In genomic region chr9:63140211-63140610, GRCm38 (mm10) we compare ENCODE assay signal across 21 mouse cellular contexts. TPM values are rescaled to one million over a fixed set of nuclear protein-coding genes. Genes with fewer than 3 reads are reported as not detected.
DNase-seq lines count a peak whose midpoint lies in the region; ATAC-seq and TF ChIP-seq lines count a peak whose summit lies in the region.
"Had no signal": no experiment of that assay in that cellular context is flagged by ENCODE, and none has a peak within 500 bp of the region (broad histone marks: within the 10 kb centered on the region; RNA-seq: fewer than 3 reads in every experiment).

No protein-coding gene starts in this region.

- H3K9ac ChIP-seq in forebrain, embryonic 11.5 days (ENCODE audit: low read length) = no peak overlapping the region
- no peak overlapping the region for H3K9ac ChIP-seq in neural tube, embryonic 11.5 days (ENCODE audit: low read length)
- no peak overlapping the region for H3K9ac ChIP-seq in limb, embryonic 11.5 days (ENCODE audit: low read length)
- H3K9ac ChIP-seq in stomach, postnatal 0 days (ENCODE audit: low read length) = no peak overlapping the region
- H3K9ac ChIP-seq: embryonic facial prominence, embryonic 15.5 days; forebrain, embryonic 13.5 days; heart, embryonic 12.5 days had no signal

- no peaks in the 10 kb centered on the region for H3K9me3 ChIP-seq in forebrain, embryonic 11.5 days (ENCODE audit: control insufficient read depth, low read length)
- no peaks in the 10 kb centered on the region for H3K9me3 ChIP-seq in forebrain, embryonic 10.5 days
- no peaks in the 10 kb centered on the region for H3K9me3 ChIP-seq in neural tube, embryonic 11.5 days (ENCODE audit: control insufficient read depth, low read length)
- no peaks in the 10 kb centered on the region for H3K9me3 ChIP-seq in limb, embryonic 11.5 days (ENCODE audit: control insufficient read depth, low read length)
- H3K9me3 ChIP-seq in stomach, postnatal 0 days (ENCODE audit: control insufficient read depth, low read length) = no peaks in the 10 kb centered on the region
- H3K9me3 ChIP-seq: embryonic facial prominence, embryonic 15.5 days; forebrain, embryonic 13.5 days; heart, embryonic 12.5 days had no signal

- no peak overlapping the region for H3K4me3 ChIP-seq in forebrain, embryonic 11.5 days (ENCODE audit: low read depth, low read length)
- no peak overlapping the region for H3K4me3 ChIP-seq in forebrain, embryonic 10.5 days
- H3K4me3 ChIP-seq in neural tube, embryonic 11.5 days (ENCODE audit: low read depth, low read length) = 0 out of 2 replicates have a peak overlapping the region, but pooled peaks have one; percentile 4
- no peak overlapping the region for H3K4me3 ChIP-seq in limb, embryonic 11.5 days (ENCODE audit: low read depth, low read length)
- 0 out of 2 replicates have a peak overlapping the region, but pooled peaks have one; percentile 8 for H3K4me3 ChIP-seq in stomach, postnatal 0 days (ENCODE audit: low read depth, low read length)
- H3K4me3 ChIP-seq: embryonic facial prominence, embryonic 15.5 days; forebrain, embryonic 13.5 days; heart, embryonic 12.5 days had no signal

- no peak for TF ChIP-seq CTCF in stomach, postnatal 0 days (IDR thresholded peaks at IDR 0.05; ENCODE audit: low read depth)

- WGBS in forebrain, embryonic 11.5 days = under 1% methylated on average over 9 of the region's 9 CpGs
- 1% methylated on average over 9 of the region's 9 CpGs for WGBS in forebrain, embryonic 10.5 days
- WGBS in neural tube, embryonic 11.5 days = 3% methylated on average over 9 of the region's 9 CpGs
- WGBS in limb, embryonic 11.5 days = 0% methylated on average over 9 of the region's 9 CpGs
- WGBS in stomach, postnatal 0 days = 5% methylated on average over 9 of the region's 9 CpGs

- no peak overlapping the region for H3K4me2 ChIP-seq in forebrain, embryonic 11.5 days (ENCODE audit: low read depth, low read length, severe bottlenecking)
- peak overlapping the region; percentile 22 for H3K4me2 ChIP-seq in neural tube, embryonic 11.5 days (ENCODE audit: low read depth)
- no peak overlapping the region for H3K4me2 ChIP-seq in limb, embryonic 11.5 days (ENCODE audit: low read depth, severe bottlenecking)
- H3K4me2 ChIP-seq in stomach, postnatal 0 days (replicated peaks; ENCODE audit: low read depth) = no peak overlapping the region
- H3K4me2 ChIP-seq: embryonic facial prominence, embryonic 15.5 days; forebrain, embryonic 13.5 days; heart, embryonic 12.5 days had no signal

- peaks cover 96% of the 10 kb centered on the region for H3K27me3 ChIP-seq in forebrain, embryonic 11.5 days (ENCODE audit: control insufficient read depth, insufficient read depth, low read length)
- peaks cover 100% of the 10 kb centered on the region for H3K27me3 ChIP-seq in forebrain, embryonic 10.5 days (ENCODE audit: poor library complexity, severe bottlenecking)
- peaks cover 99% of the 10 kb centered on the region for H3K27me3 ChIP-seq in neural tube, embryonic 11.5 days (ENCODE audit: control insufficient read depth, insufficient read depth, low read length)
- peaks cover 96% of the 10 kb centered on the region for H3K27me3 ChIP-seq in limb, embryonic 11.5 days (ENCODE audit: control insufficient read depth, insufficient read depth, low read length)
- H3K27me3 ChIP-seq in stomach, postnatal 0 days (ENCODE audit: control insufficient read depth, insufficient read depth, low read length) = peaks cover 56% of the 10 kb centered on the region

- no peak for TF ChIP-seq EP300 in stomach, postnatal 0 days (optimal IDR thresholded peaks at IDR 0.05)

- H3K27ac ChIP-seq in forebrain, embryonic 11.5 days (ENCODE audit: low read depth, low read length) = no peak overlapping the region
- H3K27ac ChIP-seq in forebrain, embryonic 10.5 days = no peak overlapping the region
- H3K27ac ChIP-seq in neural tube, embryonic 11.5 days (ENCODE audit: low read depth, low read length) = no peak overlapping the region
- no peak overlapping the region for H3K27ac ChIP-seq in limb, embryonic 11.5 days (replicated peaks; ENCODE audit: low read depth, low read length)
- no peak overlapping the region for H3K27ac ChIP-seq in stomach, postnatal 0 days (replicated peaks)
- H3K27ac ChIP-seq: embryonic facial prominence, embryonic 15.5 days; forebrain, embryonic 13.5 days had no signal

- peak; percentile 56 for DNase-seq in forebrain, embryonic 11.5 days (ENCODE audit: low spot score)
- no peak for DNase-seq in forebrain, embryonic 10.5 days (ENCODE audit: extremely low spot score, low spot score)
- no peak for DNase-seq in neural tube, embryonic 11.5 days (ENCODE audit: low spot score)
- no peak for DNase-seq in neural tube, embryonic 10.5 days (ENCODE audit: extremely low spot score, low spot score)
- peak; percentile 39 for DNase-seq in limb, embryonic 11.5 days (ENCODE audit: low spot score)
- DNase-seq in stomach, postnatal 0 days (ENCODE audit: low spot score) = no peak
- DNase-seq in cerebellum, postnatal 14 days = no peak
- DNase-seq: adrenal gland, postnatal 10 days; cerebellum, adult 11 months; kidney, adult 11 months; lung, adult 18-20 months; right cerebral cortex, postnatal 4 days; thymus, adult 18-20 months had no signal

- peaks cover 22% of the 10 kb centered on the region for H3K4me1 ChIP-seq in forebrain, embryonic 11.5 days (replicated peaks; ENCODE audit: control insufficient read depth, insufficient read depth, low read length)
- H3K4me1 ChIP-seq in forebrain, embryonic 10.5 days = peaks cover 81% of the 10 kb centered on the region
- peaks cover 7% of the 10 kb centered on the region; the same call in 1 of the 2 replicates for H3K4me1 ChIP-seq in neural tube, embryonic 11.5 days (ENCODE audit: control insufficient read depth, insufficient read depth, low read length)
- H3K4me1 ChIP-seq in limb, embryonic 11.5 days (ENCODE audit: control insufficient read depth, insufficient read depth, low read length) = peaks cover 16% of the 10 kb centered on the region
- H3K4me1 ChIP-seq in stomach, postnatal 0 days (replicated peaks; ENCODE audit: control insufficient read depth, insufficient read depth) = peaks cover 3% of the 10 kb centered on the region; the same call in 1 of the 2 replicates

- no peak for ATAC-seq in forebrain, embryonic 11.5 days (replicated peaks; ENCODE audit: low FRiP score)
- no peak for ATAC-seq in neural tube, embryonic 11.5 days (ENCODE audit: insufficient read depth, low FRiP score, low TSS enrichment)
- no peak for ATAC-seq in limb, embryonic 11.5 days (ENCODE audit: insufficient number of reproducible peaks, low FRiP score, low TSS enrichment, low read depth)
- no peak for ATAC-seq in stomach, postnatal 0 days (ENCODE audit: low FRiP score, low TSS enrichment)
- ATAC-seq in monocyte, adult 5-6 weeks (replicated peaks; ENCODE audit: insufficient number of reproducible peaks, low FRiP score, low TSS enrichment, poor library complexity, severe bottlenecking) = no peak
- ATAC-seq: forebrain, embryonic 13.5 days had no signal

- no peaks in the 10 kb centered on the region for H3K36me3 ChIP-seq in forebrain, embryonic 11.5 days (ENCODE audit: control insufficient read depth, insufficient read depth, low read length)
- H3K36me3 ChIP-seq in forebrain, embryonic 10.5 days (replicated peaks) = no peaks in the 10 kb centered on the region
- H3K36me3 ChIP-seq in neural tube, embryonic 11.5 days (ENCODE audit: control insufficient read depth, insufficient read depth, low read length) = no peaks in the 10 kb centered on the region
- H3K36me3 ChIP-seq in limb, embryonic 11.5 days (ENCODE audit: control insufficient read depth, insufficient read depth, low read length) = no peaks in the 10 kb centered on the region
- no peaks in the 10 kb centered on the region for H3K36me3 ChIP-seq in stomach, postnatal 0 days (ENCODE audit: control insufficient read depth, insufficient read depth, low read length)
- H3K36me3 ChIP-seq: embryonic facial prominence, embryonic 15.5 days; heart, embryonic 12.5 days had no signal

RNA-seq across cellular contexts. Expression of gene Skor1, which starts 8.6 kb away (rescaled TPM):
- polyA plus RNA-seq in forebrain, embryonic 11.5 days (2014; fragmentation: Nextera tagmentation; extraction: Ambion mirVana) = 0.33 and 0.43 TPM in 2 replicates
- polyA plus RNA-seq in forebrain, embryonic 10.5 days (2016; fragmentation: Nextera tagmentation; extraction: Ambion mirVana) = 0.05 TPM in 1 of 2 replicates, not detected in the other
- 7.6 and 7.7 TPM in 2 replicates for polyA plus RNA-seq in neural tube, embryonic 11.5 days (2014; fragmentation: Nextera tagmentation; extraction: Ambion mirVana)
- polyA plus RNA-seq in limb, embryonic 11.5 days (2014; fragmentation: Nextera tagmentation; extraction: Ambion mirVana) = 0.12 TPM in 1 of 2 replicates, not detected in the other
- polyA plus RNA-seq in stomach, postnatal 0 days (2015; fragmentation: Nextera tagmentation; extraction: Ambion mirVana) = not detected in 2 replicates
- total RNA-seq in monocyte, adult 5-6 weeks (2017) = not detected in 3 replicates
- total RNA-seq: hematopoietic stem cell, adult 5-6 weeks; liver, adult 2 months; neutrophil, adult 5-6 weeks had no signal
- polyA plus RNA-seq: embryonic facial prominence, embryonic 15.5 days; heart, embryonic 12.5 days; large intestine, adult 2 months; liver, adult 2 months had no signal

Comparison
In these comparisons a context has a peak if more than half of its experiments do, and no peak if none do; other contexts are left out.
1. DNase-seq: peak in forebrain, embryonic 11.5 days (single experiment) and limb, embryonic 11.5 days (single experiment); none in forebrain, embryonic 10.5 days (single experiment), neural tube, embryonic 11.5 days (single experiment), neural tube, embryonic 10.5 days (single experiment), stomach, postnatal 0 days (single experiment) and cerebellum, postnatal 14 days (0 of 2).
2. H3K4me3 ChIP-seq: peak in neural tube, embryonic 11.5 days (single experiment) and stomach, postnatal 0 days (single experiment); none in forebrain, embryonic 11.5 days (single experiment), forebrain, embryonic 10.5 days (single experiment) and limb, embryonic 11.5 days (single experiment).